Mouse (Mus musculus) urinary bladder, postnatal 10 days (tissue): ENCODE data around the gene Hfm1.

Experiments used
- DNase-seq: peaks from one replicate; pipeline ENCODE4 v3.0.0; 2022; ENCODE audit warnings: low spot score

Gene Hfm1

GRCm38 (mm10) chr5:106925488-106926368 lies at the start of gene Hfm1:
Gene Hfm1 (minus strand): TSS chr5:106926321.
- DNase-seq = no peak

GRCm38 (mm10) chr5:106973883-106974282 lies 47.8 kb upstream of the Hfm1 start:
- DNase-seq = no peak

GRCm38 (mm10) chr5:106967578-106967977 lies 41.5 kb upstream of the Hfm1 start:
- DNase-seq = no peak

GRCm38 (mm10) chr5:106966443-106966842 lies 40.3 kb upstream of the Hfm1 start:
- DNase-seq = no peak

- DNase-seq = no peak
Observed at GRCm38 (mm10) chr5:106964513-106965014, 38.4 kb upstream of the Hfm1 start.

GRCm38 (mm10) chr5:106963584-106964512 lies 37.7 kb upstream of the Hfm1 start, which contains the start of gene Cdc7:
Gene Cdc7 (plus strand): TSS chr5:106964322.
- DNase-seq = peak; percentile 72

GRCm38 (mm10) chr5:106960451-106960850 lies 34.3 kb upstream of the Hfm1 start:
- no peak for DNase-seq

GRCm38 (mm10) chr5:106959031-106959430 lies 32.9 kb upstream of the Hfm1 start:
- no peak for DNase-seq

GRCm38 (mm10) chr5:106956467-106956866 lies 30.3 kb upstream of the Hfm1 start:
- DNase-seq = no peak

- no peak for DNase-seq
Observed at GRCm38 (mm10) chr5:106948683-106949082, 22.6 kb upstream of the Hfm1 start.

GRCm38 (mm10) chr5:106946342-106946741 lies 20.2 kb upstream of the Hfm1 start:
- DNase-seq = no peak

- no peak for DNase-seq
Observed at GRCm38 (mm10) chr5:106927996-106928395, 1.9 kb upstream of the Hfm1 start.

GRCm38 (mm10) chr5:106926369-106926686 lies 207 bp upstream of the Hfm1 start:
- DNase-seq = no peak

GRCm38 (mm10) chr5:106919315-106919714 lies 6.8 kb downstream of the Hfm1 start:
- DNase-seq = no peak

GRCm38 (mm10) chr5:106896879-106897278 lies 29.2 kb downstream of the Hfm1 start:
- no peak for DNase-seq

- no peak for DNase-seq
Observed at GRCm38 (mm10) chr5:106891773-106892172, 34.3 kb downstream of the Hfm1 start.

GRCm38 (mm10) chr5:106887303-106888071 lies 38.6 kb downstream of the Hfm1 start:
- DNase-seq = no peak

GRCm38 (mm10) chr5:106885517-106885916 lies 40.6 kb downstream of the Hfm1 start:
- DNase-seq = no peak

- DNase-seq = no peak
Observed at GRCm38 (mm10) chr5:106876438-106876837, 49.7 kb downstream of the Hfm1 start.

GRCm38 (mm10) chr5:106860415-106860814 lies 65.7 kb downstream of the Hfm1 start:
- no peak for DNase-seq

- no peak for DNase-seq
Observed at GRCm38 (mm10) chr5:106853284-106853683, 72.8 kb downstream of the Hfm1 start.

- no peak for DNase-seq
Observed at GRCm38 (mm10) chr5:106847045-106847444, 79.1 kb downstream of the Hfm1 start.
